Mouse (Mus musculus): ENCODE results near the gene Gm3646.

- TF ChIP-seq CTCF (IDR thresholded peaks at IDR 0.05; ENCODE audit: insufficient read depth, low read length) (no peak), POLR2A (IDR thresholded peaks at IDR 0.05; ENCODE audit: borderline replicate concordance, extremely low read depth, low read depth, low read length) (no peak)
Measured at GRCm38 (mm10) chr1:39754224-39754957, 50.7 kb downstream of the Gm3646 start.
